Mouse (Mus musculus) kidney, adult 18-20 months (tissue): Measurements from ENCODE around the gene Lipa.

Source experiments
- DNase-seq: peaks from one replicate; pipeline ENCODE4 v3.0.0; 2021

Lipa gene

GRCm38 (mm10) chr19:34461451-34462019 lies 65.7 kb downstream of the Lipa start:
- DNase-seq, result no peak

GRCm38 (mm10) chr19:34450784-34451370 lies 76.4 kb downstream of the Lipa start:
- DNase-seq, result no peak

- DNase-seq, result no peak
Measured at GRCm38 (mm10) chr19:34448851-34449250, 78.4 kb downstream of the Lipa start.

GRCm38 (mm10) chr19:34445410-34446012 lies 81.8 kb downstream of the Lipa start:
- no peak for DNase-seq

GRCm38 (mm10) chr19:34444785-34445184 lies 82.5 kb downstream of the Lipa start:
- DNase-seq, result no peak
